Mouse (Mus musculus): Measurements from ENCODE around the gene Mecom. TPM values are rescaled to one million over a fixed set of nuclear protein-coding genes. Genes with fewer than 3 reads are reported as not detected.

Gene Mecom
- polyA plus RNA-seq, 1 experiment, result not detected

DNA sequence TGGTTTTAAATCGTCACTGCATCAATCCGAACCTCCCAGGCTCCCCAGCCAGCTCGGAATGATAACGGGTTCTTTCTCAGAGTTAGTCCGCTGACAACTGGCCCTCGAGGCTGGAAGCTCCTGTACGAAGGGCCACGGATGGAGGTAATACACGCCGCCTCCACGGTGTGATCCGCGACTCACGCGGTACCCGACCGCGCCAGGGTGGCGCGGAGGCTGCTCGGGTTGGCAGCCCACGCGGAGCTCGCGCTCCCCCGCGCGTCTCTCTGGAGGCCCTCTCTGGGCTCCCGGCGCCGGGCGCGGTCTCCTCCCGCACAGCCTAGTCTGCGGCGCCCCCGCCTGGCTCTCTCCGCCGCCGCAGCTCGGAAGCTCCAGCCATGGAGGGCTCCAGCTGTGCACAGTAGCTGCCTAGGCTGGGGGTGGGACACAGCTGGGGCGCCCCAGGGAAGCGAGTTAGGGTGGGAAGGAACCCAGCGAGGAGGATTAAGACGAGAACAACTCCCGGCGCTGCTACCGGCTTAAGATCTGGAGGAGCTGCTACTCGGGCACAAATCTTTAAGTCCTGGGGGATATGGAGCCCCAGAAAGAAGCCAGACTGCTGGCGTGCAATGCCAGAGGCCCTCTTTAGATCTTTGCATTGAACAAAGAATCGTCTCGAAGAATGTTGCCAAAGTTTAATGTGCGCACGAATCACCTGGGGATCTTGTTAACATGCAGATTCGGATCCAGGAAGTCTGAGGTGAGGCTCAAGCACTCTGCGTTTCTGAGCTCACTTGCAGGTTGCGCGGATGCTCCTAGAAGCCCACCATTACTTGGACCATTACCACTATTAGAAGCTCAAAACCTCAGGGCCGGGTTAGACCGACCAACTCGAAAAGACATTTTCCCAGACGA lies 32.7 kb downstream of the Mecom start:
- H3K4me3 ChIP-seq (ENCODE audit: insufficient read depth, low read length), result no peak overlapping the region
- H3K4me1 ChIP-seq (ENCODE audit: control insufficient read depth, insufficient read depth, low read length), result no peaks in the 10 kb centered on the region
- no peak for TF ChIP-seq CTCF (IDR thresholded peaks at IDR 0.05; ENCODE audit: low read depth, low read length)
- TF ChIP-seq POLR2A (IDR thresholded peaks at IDR 0.05; ENCODE audit: borderline replicate concordance, low read depth, low read length), result no peak
- no peak overlapping the region for H3K27ac ChIP-seq (ENCODE audit: insufficient read depth, low read depth, low read length)

DNA sequence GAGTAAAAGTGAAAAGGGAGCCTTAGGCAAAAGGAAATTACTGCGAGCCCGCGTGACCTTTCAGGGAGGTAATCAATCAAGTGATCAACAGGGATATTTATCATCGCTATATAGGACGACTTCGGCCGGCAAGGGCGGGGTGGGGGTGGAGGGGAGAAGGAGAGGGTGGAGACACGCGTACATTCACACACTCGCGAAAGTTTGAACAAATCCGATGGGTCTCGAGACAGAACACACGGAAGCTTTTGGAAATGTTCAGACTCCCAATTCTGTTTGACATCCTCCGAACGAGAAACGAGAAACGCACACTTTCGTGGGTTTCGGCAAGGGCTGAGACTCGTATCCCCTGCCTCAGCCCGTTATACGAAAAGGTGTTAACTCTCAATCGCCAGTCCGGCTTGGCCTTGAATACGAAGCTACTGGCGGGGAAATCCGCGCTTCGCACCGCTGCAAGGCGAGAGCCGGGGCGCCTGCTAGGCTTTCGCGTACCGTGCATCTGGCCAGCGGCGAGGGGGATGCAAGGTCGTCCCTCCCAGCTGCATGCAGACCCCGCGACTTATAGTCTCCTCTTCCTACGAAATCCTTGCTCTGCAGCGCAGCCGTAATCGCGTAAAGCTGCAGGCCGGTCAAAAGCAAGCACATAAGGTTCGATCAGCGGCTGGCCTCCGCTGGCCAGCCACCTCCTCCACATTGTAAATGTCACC lies 33.6 kb downstream of the Mecom start:
- H3K4me3 ChIP-seq (ENCODE audit: insufficient read depth, low read length), result no peak overlapping the region
- no peak for TF ChIP-seq POLR2A (IDR thresholded peaks at IDR 0.05; ENCODE audit: borderline replicate concordance, low read depth, low read length)
- no peak for TF ChIP-seq CTCF (IDR thresholded peaks at IDR 0.05; ENCODE audit: low read depth, low read length)
- H3K27ac ChIP-seq (ENCODE audit: insufficient read depth, low read depth, low read length), result no peak overlapping the region
- H3K4me1 ChIP-seq (ENCODE audit: control insufficient read depth, insufficient read depth, low read length), result no peaks in the 10 kb centered on the region

DNA sequence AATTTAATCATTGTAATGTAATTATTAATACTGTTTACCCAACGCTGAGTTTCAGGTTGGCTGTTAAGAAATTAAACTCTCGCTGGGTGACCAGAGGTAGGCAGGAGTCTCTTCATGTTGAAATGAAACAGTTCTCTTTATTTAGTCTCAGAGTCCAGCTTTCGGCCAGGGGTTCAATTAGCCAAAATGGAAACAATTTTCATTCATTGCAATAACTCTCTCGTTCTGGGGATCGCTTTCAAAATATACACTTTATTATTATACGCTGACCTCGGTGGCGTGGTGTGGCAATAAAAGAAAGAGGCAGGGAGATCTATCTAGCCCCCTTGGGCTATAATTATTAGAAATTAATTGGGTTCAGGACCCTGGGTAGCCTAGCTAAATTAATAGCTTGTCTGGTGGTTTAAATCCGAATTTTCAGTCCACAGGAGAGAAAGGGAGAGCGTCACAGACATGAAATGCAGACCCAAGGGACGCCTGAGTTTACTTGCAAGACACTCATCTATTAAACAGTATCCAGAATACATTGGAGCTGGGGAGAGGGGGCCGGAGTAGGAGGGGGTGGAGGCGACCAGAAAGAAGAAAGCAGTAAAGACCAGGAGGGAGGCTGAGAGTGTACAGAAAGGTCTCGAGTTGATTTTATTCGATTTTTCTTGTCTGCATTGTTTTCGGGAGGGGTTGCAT lies 34.4 kb downstream of the Mecom start:
- H3K27ac ChIP-seq (ENCODE audit: insufficient read depth, low read depth, low read length), result no peak overlapping the region
- TF ChIP-seq CTCF (IDR thresholded peaks at IDR 0.05; ENCODE audit: low read depth, low read length) (no peak), POLR2A (IDR thresholded peaks at IDR 0.05; ENCODE audit: borderline replicate concordance, low read depth, low read length) (no peak)
- no peak overlapping the region for H3K4me3 ChIP-seq (ENCODE audit: insufficient read depth, low read length)
- H3K4me1 ChIP-seq (ENCODE audit: control insufficient read depth, insufficient read depth, low read length), result no peaks in the 10 kb centered on the region

- H3K27ac ChIP-seq (ENCODE audit: insufficient read depth, low read depth, low read length), result no peak overlapping the region
- no peak overlapping the region for H3K4me3 ChIP-seq (ENCODE audit: insufficient read depth, low read length)
- TF ChIP-seq CTCF (IDR thresholded peaks at IDR 0.05; ENCODE audit: low read depth, low read length) (no peak), POLR2A (IDR thresholded peaks at IDR 0.05; ENCODE audit: borderline replicate concordance, low read depth, low read length) (no peak)
- no peaks in the 10 kb centered on the region for H3K4me1 ChIP-seq (ENCODE audit: control insufficient read depth, insufficient read depth, low read length)
Measured at GRCm38 (mm10) chr3:30512459-30513030, 35.3 kb downstream of the Mecom start.

DNA sequence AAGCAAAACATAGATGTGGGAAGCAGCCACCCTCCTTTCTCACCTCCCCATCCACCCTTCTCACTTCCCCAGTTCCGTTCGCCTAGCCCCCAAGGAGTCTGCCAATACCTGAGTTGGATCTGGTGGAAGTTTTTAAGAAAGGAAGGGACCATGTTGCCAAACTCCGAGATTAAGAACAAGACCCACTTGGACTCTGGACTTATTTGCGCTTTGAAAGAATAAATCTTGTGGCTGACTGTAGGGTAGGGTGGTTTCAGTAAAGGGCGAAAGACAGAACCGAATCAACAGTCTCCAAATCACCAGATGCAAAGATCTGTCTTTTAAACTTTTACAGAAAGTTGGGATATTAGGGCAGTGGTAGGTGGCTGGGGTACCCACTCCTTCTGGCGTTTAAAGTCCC lies 36.0 kb downstream of the Mecom start:
- Histone ChIP-seq H3K4me1 (ENCODE audit: control insufficient read depth, insufficient read depth, low read length) (no peaks in the 10 kb centered on the region), H3K4me3 (ENCODE audit: insufficient read depth, low read length) (no peak overlapping the region), H3K27ac (ENCODE audit: insufficient read depth, low read depth, low read length) (no peak overlapping the region)
- no peak for TF ChIP-seq POLR2A (IDR thresholded peaks at IDR 0.05; ENCODE audit: borderline replicate concordance, low read depth, low read length)
- TF ChIP-seq CTCF (IDR thresholded peaks at IDR 0.05; ENCODE audit: low read depth, low read length), result no peak

DNA sequence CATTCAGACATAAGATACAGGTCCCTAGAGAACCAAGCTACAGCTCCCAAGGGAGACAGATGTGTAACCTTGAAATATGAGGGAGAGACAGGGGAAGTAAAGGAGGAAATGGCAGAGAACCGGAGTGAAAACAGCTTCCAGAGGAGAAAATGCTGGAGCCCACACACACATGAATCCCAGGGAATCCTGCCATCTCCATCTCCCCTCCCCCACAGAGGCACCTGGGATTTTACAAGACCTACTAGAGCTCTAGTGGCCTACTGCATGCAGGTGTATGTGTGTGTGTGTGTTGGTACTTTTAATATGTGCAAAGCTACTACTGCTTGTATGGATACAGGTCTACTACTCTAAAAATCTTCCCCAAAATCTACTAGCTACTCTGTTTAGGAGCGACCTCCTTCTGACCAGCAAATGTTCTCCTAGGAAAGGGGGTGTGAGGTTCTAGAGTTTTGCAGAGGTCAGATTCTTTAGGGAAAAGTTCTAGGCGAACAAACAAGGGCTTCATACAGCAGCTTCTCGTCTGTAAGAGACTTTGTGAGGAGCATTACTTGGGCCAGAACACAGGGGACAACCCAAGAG lies 36.7 kb downstream of the Mecom start:
- Histone ChIP-seq H3K4me3 (ENCODE audit: insufficient read depth, low read length) (no peak overlapping the region), H3K4me1 (ENCODE audit: control insufficient read depth, insufficient read depth, low read length) (no peaks in the 10 kb centered on the region), H3K27ac (ENCODE audit: insufficient read depth, low read depth, low read length) (no peak overlapping the region)
- TF ChIP-seq POLR2A (IDR thresholded peaks at IDR 0.05; ENCODE audit: borderline replicate concordance, low read depth, low read length), result no peak
- TF ChIP-seq CTCF (IDR thresholded peaks at IDR 0.05; ENCODE audit: low read depth, low read length), result no peak

GRCm38 (mm10) chr3:30510646-30511045 lies 37.2 kb downstream of the Mecom start:
- Histone ChIP-seq H3K27ac (ENCODE audit: insufficient read depth, low read depth, low read length) (no peak overlapping the region), H3K4me1 (ENCODE audit: control insufficient read depth, insufficient read depth, low read length) (no peaks in the 10 kb centered on the region), H3K4me3 (ENCODE audit: insufficient read depth, low read length) (no peak overlapping the region)
- TF ChIP-seq CTCF (IDR thresholded peaks at IDR 0.05; ENCODE audit: low read depth, low read length) (no peak), POLR2A (IDR thresholded peaks at IDR 0.05; ENCODE audit: borderline replicate concordance, low read depth, low read length) (no peak)

DNA sequence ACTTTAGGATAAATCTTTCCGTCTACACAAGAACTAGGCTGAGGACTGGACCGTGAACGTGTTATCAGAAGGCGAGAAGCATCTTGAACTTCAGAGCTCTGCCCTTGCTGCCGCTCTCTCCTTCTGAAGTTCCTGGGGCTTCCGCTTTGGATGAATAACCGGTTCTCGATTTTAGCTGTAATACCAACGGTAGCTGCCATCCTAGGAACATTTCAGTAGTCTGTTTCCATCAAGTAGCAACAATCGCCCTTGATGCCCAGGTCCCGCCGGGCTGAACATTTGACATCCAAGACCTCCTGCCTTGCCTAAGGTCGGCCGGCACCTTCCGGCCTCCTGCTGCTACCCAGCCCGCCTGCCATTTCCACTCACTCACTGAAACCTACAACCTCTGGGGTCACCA lies 37.7 kb downstream of the Mecom start:
- Histone ChIP-seq H3K27ac (ENCODE audit: insufficient read depth, low read depth, low read length) (no peak overlapping the region), H3K4me1 (ENCODE audit: control insufficient read depth, insufficient read depth, low read length) (no peaks in the 10 kb centered on the region), H3K4me3 (ENCODE audit: insufficient read depth, low read length) (no peak overlapping the region)
- no peak for TF ChIP-seq CTCF (IDR thresholded peaks at IDR 0.05; ENCODE audit: low read depth, low read length)
